Mouse (Mus musculus) MEL (cell line): ENCODE data around the gene Vmn1r59. TPM values are rescaled to one million over a fixed set of nuclear protein-coding genes. Genes with fewer than 3 reads are reported as not detected.

Source experiments
- polyA plus RNA-seq, 2 experiments: library from polyadenylated mRNA; stranded (reverse) in 1 of 2; unstranded in 1 of 2; fragments of >175 nt in 1 of 2; fragments of >200 nt in 1 of 2; gene quantifications; 2 replicates each; pipeline versions ENCODE4 v1.2.1 to v1.2.4; 2012; ENCODE audit warnings: low replicate concordance in 2 of 2, low read depth in 1 of 2; ENCODE audit not compliant: insufficient read length in 2 of 2, insufficient read depth in 1 of 2, missing spikeins in 1 of 2
- total RNA-seq: library from RNA; depleted of rRNA; stranded (reverse); fragments of 300-350 nt; gene quantifications from 2 replicates; pipeline ENCODE4 v1.2.3, GENCODE M21; 2012; rRNA removed

Vmn1r59 gene
- total and polyA plus RNA-seq, 3 experiments: not detected

Other genes with a start within 250 kb of the Vmn1r59 start
- not detected in 2 replicates for gene Vmn1r57, start 238.3 kb downstream of the Vmn1r59 start, total RNA-seq
- gene Vmn1r57, start 238.3 kb downstream of the Vmn1r59 start, polyA plus RNA-seq: not detected
- not detected in 2 replicates for gene Gm5065, start 106.2 kb downstream of the Vmn1r59 start, total RNA-seq
- not detected for gene Gm5065, start 106.2 kb downstream of the Vmn1r59 start, polyA plus RNA-seq
- gene Nlrp2, start 105.7 kb downstream of the Vmn1r59 start, total RNA-seq: not detected in 2 replicates
- gene Nlrp2, start 105.7 kb downstream of the Vmn1r59 start, polyA plus RNA-seq: not detected
- not detected in 2 replicates for gene Vmn1r58, start 43.4 kb downstream of the Vmn1r59 start, total RNA-seq
- gene Vmn1r58, start 43.4 kb downstream of the Vmn1r59 start, polyA plus RNA-seq: not detected
- not detected in 2 replicates for gene Vmn2r28, start 37.2 kb upstream of the Vmn1r59 start, total RNA-seq
- not detected for gene Vmn2r28, start 37.2 kb upstream of the Vmn1r59 start, polyA plus RNA-seq
- gene Vmn1r60, start 90.5 kb upstream of the Vmn1r59 start, total RNA-seq: not detected in 2 replicates
- not detected for gene Vmn1r60, start 90.5 kb upstream of the Vmn1r59 start, polyA plus RNA-seq
- not detected in 2 replicates for gene Vmn1r61, start 156.5 kb upstream of the Vmn1r59 start, total RNA-seq
- not detected for gene Vmn1r61, start 156.5 kb upstream of the Vmn1r59 start, polyA plus RNA-seq
- gene Vmn1r62, start 216.9 kb upstream of the Vmn1r59 start, total RNA-seq: not detected in 2 replicates
- not detected for gene Vmn1r62, start 216.9 kb upstream of the Vmn1r59 start, polyA plus RNA-seq